Mouse (Mus musculus) T-helper 1 cell (primary cell): ENCODE data around the gene Fgd5.

Experiments used
- in situ Hi-C: fragments of 300-600 bp; cut with MboI, MseI; formaldehyde crosslinking; loops from one replicate; pipeline ENCODE4 v1.15.1; 2025; ENCODE audit warnings: high pct_unique_total_duplicates

The Fgd5 gene

DNA sequence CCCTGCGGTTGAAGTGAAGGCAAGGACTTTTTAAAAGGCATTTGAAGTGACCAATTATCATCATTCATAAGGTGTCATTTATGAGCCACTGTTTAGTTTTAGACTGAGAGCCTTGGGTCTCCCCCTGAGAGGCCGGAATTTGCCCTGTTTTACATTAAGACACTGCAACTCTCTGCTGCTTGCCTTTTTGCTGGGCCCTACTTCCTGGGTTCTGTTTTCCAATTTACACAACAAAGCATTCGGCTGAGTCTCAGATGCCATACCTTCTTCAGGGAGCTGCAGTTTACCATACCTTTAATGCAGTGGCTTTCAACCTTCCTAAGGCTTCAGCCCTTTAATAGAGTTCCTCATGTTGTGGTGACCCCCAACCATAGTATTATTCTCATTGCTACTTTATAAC, 26.1 kb downstream of the Fgd5 start:
- in situ Hi-C loops: no loop called here

DNA sequence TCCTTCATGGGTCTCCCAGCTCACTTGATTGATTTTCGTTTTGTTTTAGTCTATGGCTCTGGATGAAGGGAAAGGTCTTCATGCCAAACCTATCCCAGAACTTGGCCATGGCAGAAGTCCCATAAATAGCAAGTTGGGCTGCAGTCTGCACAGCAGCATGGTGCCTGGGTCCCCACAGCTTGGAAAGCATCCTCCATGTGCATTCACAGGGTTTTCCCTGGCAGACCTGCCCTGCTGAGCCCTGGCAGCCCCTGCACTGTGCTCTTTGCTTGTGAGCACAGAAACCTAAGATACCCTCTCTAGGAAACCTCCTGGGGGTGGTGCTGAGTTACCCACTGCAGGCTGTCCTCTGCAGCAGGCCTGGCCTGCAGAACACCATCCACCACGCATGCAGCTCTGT, 32.2 kb downstream of the Fgd5 start:
- in situ Hi-C loops: no loop called here

GRCm38 (mm10) chr6:92012413-92012812, 33.7 kb downstream of the Fgd5 start:
- in situ Hi-C loops: no loop called here

GRCm38 (mm10) chr6:92013035-92013434, 34.4 kb downstream of the Fgd5 start:
- in situ Hi-C loops: no loop called here

GRCm38 (mm10) chr6:92013620-92014019, 34.9 kb downstream of the Fgd5 start:
- in situ Hi-C loops: no loop called here

DNA sequence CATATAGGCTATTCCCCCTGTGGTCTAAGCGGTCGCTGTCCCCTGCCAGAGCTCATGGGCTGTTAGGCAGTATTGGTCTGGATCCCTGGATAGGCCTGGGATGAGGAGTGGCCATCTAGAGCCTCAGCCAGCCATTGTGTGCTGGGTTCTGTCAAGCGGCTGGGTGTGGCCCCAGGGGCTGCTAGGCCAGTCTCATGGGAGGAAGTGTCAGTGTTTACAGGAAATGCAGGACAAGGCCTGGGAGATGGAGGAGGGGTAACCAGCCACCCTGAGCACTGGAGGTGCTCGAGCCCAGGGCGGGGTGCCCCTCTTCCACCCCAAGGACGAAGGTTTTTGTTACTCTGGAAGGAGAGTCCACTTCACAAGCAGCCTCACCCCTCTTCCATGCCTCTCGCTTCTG, 36.3 kb downstream of the Fgd5 start:
- in situ Hi-C loops: no loop called here

DNA sequence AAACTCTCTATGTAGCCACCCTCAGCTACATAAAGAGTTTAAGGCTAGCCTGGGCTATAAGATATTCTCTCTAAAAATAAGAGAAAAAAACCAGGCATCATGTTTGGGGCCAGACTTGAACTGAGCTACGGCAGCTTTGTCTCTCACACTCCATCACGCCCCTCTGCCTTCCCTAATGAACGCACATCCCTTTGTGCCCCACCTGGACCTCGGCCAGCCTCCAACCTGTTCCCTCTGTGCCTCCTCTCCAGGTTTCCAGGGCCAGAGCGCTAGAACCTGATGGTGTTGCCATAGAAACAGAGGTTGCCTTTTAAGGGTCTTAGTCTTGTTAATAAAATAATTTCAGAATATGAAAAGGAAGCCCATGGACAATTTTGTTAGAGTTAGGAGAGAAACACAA, 37.2 kb downstream of the Fgd5 start:
- in situ Hi-C loops: no loop called here

- in situ Hi-C loops: no loop called here
Observed at GRCm38 (mm10) chr6:92016738-92017137, 38.1 kb downstream of the Fgd5 start.

DNA sequence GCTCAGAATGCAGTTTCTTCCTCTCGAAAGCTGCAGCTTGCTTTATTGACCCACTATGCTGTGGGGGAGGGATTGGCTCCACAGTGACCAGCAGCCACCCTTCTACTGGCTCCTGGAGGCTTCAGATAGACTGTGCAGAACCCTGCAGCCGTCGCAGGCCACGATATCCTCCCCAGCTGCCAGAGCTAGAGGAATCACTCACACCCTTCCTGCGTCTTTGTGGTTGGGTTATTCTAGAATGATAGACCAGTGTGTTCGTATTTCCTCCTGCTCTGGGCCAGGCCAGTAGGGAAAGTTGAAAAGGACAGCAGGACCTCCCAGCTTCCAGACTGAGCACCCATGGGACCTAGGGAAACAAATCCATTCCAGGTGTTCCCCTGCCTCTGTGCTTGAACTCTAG, 39.7 kb downstream of the Fgd5 start:
- in situ Hi-C loops: no loop called here

DNA sequence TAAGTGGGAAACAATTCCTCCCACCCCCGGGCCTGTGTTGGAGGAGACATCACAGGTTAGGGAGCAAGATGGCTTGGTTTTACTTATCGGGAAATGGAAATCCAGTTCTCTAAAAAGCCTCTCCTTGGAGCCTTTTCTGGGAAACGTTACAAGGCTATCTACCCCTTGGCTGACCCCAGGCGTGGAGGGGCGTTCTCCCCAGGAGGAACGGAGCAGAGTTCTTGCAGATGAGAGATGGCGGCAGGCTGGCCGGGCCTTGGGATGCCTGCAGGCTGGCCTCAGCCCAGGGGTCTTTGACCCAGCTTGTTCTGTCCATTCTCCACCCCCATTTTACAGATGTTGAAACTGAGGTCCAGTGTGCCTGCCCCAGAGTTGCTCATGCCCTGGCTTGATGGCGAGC, 42.4 kb downstream of the Fgd5 start:
- in situ Hi-C loops: no loop called here

DNA sequence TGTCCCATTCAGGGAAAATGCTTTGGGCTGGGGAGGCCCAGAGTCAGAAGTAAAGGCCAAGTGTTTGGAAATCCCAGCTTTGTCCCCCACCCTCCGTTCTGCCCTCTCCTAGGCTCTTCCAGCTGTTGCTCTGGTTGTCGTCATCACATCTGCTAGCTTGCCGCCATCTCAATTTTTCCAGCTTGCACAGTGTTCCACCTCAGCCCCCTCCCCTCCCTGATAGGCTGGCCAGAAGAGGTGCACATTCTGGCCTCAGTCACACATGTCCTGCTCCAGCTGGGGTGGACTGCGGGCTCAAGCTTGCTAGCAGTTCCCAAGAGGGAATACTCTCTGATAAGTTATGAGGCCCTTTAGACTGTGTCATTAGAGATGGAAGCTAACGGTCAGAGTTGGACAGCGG, 42.8 kb downstream of the Fgd5 start:
- in situ Hi-C loops: no loop called here

GRCm38 (mm10) chr6:92025252-92025651, 46.6 kb downstream of the Fgd5 start:
- in situ Hi-C loops: loop anchor here (5.0 kb wide), 1 partner anchor 443 kb away; no protein-coding TSS in a partner anchor

GRCm38 (mm10) chr6:92027379-92027778, 48.7 kb downstream of the Fgd5 start:
- in situ Hi-C loops: loop anchor here (5.0 kb wide), 1 partner anchor 445 kb away; no protein-coding TSS in a partner anchor

- in situ Hi-C loops: no loop called here
Observed at GRCm38 (mm10) chr6:92030646-92031045, 52.0 kb downstream of the Fgd5 start.

GRCm38 (mm10) chr6:92034713-92035112, 56.0 kb downstream of the Fgd5 start:
- in situ Hi-C loops: no loop called here

DNA sequence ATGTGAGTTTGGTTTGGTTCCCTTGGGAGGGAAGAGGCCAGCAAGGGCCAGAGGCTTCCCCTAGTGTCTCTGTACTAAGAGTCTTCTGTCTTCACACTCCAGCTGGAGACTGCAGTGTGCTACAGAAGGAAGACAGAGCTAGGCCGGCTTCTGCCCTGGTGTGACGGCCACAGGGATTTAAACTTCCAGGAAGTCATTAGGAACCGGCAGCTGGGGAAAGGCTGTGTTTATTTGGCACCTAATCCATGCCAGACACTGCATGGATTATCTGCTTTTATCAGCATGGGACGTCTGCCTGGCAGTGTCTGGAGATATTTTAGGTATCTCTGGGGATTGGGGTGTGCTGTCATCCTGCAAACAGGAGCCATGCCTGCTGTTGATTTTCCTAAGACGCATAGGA, 57.7 kb downstream of the Fgd5 start:
- in situ Hi-C loops: no loop called here

GRCm38 (mm10) chr6:92038158-92038557, 59.5 kb downstream of the Fgd5 start:
- in situ Hi-C loops: no loop called here

- in situ Hi-C loops: no loop called here
Observed at GRCm38 (mm10) chr6:92041271-92041670, 62.6 kb downstream of the Fgd5 start.

GRCm38 (mm10) chr6:92042055-92042454, 63.4 kb downstream of the Fgd5 start:
- in situ Hi-C loops: no loop called here

DNA sequence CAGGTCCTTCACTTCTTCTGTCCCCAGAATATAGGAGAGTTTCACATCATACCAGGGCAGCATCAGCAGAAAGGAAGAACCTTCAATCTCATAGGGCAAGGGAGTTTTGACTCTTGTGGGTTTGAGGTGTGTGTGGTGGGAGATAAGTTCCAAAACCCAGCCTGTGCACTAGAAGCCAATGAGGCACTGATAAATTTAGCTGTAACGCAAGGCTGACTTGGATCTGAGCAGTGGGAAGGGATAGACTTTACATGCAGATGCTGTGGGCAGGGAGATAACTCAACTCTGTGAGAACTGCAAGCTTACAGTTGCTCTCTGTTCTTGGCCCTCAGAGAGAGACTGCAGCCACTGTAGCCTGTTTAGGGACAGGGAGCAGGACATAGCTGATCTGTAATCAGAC, 64.2 kb downstream of the Fgd5 start:
- in situ Hi-C loops: no loop called here

- in situ Hi-C loops: no loop called here
Observed at GRCm38 (mm10) chr6:92057768-92058167, 79.1 kb downstream of the Fgd5 start.

DNA sequence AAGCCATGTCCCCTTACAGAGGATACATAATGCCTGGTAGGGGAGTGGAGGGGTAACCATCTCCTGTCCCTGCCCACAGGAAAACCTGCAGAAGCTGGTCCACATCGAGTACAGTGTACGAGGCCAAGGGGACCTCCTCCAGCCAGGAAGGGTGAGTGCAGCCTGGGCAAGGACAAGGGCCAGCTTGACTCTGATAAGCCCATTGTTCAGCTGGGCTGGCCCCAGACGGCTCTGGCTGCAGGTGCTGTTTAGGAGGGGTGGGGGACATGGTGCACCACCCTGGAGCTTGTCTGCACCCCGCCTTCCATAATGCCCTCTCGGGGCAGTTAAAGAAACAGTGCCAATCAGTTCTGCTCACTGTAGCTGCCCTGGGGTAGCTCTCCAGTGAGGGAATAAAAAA, 83.0 kb downstream of the Fgd5 start:
- in situ Hi-C loops: loop anchor here (5.0 kb wide), 1 partner anchor 279 kb away; no protein-coding TSS in a partner anchor

- in situ Hi-C loops: loop anchor here (5.0 kb wide), 1 partner anchor 281 kb away; no protein-coding TSS in a partner anchor
Observed at GRCm38 (mm10) chr6:92063452-92063851, 84.8 kb downstream of the Fgd5 start.

DNA sequence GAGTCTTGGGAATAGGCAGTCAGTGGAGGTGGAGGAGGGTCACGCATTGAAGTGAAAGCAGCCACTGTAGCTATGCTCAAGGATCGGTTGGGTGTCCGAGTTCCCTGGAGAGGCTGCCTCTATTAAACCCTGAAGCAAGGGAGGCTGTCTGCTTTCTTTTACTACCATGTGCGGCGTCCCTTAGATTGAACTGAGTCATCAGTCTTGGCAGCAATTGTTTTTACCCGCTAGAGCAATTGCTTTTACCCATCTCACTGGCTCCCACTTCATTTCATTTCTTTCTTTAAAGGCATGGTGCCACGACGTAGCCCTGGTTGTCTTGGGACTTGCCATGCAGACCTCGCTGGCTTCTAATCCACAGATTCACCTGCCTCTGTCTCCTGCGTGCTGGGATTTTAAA, 85.4 kb downstream of the Fgd5 start:
- in situ Hi-C loops: loop anchor here (5.0 kb wide), 1 partner anchor 282 kb away; no protein-coding TSS in a partner anchor
